Mouse (Mus musculus) inflammation-experienced regulatory T-cells, adult 6 months (primary cell): ENCODE data around the gene N4bp1. TPM values are rescaled to one million over a fixed set of nuclear protein-coding genes. Genes with fewer than 3 reads are reported as not detected.
A peak's percentile ranks its signal among the peaks of the same experiment; 100 is the strongest.

Experiments
- ATAC-seq: one replicate; pipeline ENCODE4 v1.8.0; 2017
- polyA plus RNA-seq, 3 experiments: library from polyadenylated mRNA; unstranded; fragments of 100-300 nt; shearing (Covaris generic); gene quantifications; one replicate each; pipeline ENCODE4 v1.2.1; 2017

N4bp1 gene
- 10 to 100 TPM in 2 of 3 experiments, 1 to 10 TPM in 1; 8.7 to 11.9 (median 10.4) TPM for polyA plus RNA-seq

DNA sequence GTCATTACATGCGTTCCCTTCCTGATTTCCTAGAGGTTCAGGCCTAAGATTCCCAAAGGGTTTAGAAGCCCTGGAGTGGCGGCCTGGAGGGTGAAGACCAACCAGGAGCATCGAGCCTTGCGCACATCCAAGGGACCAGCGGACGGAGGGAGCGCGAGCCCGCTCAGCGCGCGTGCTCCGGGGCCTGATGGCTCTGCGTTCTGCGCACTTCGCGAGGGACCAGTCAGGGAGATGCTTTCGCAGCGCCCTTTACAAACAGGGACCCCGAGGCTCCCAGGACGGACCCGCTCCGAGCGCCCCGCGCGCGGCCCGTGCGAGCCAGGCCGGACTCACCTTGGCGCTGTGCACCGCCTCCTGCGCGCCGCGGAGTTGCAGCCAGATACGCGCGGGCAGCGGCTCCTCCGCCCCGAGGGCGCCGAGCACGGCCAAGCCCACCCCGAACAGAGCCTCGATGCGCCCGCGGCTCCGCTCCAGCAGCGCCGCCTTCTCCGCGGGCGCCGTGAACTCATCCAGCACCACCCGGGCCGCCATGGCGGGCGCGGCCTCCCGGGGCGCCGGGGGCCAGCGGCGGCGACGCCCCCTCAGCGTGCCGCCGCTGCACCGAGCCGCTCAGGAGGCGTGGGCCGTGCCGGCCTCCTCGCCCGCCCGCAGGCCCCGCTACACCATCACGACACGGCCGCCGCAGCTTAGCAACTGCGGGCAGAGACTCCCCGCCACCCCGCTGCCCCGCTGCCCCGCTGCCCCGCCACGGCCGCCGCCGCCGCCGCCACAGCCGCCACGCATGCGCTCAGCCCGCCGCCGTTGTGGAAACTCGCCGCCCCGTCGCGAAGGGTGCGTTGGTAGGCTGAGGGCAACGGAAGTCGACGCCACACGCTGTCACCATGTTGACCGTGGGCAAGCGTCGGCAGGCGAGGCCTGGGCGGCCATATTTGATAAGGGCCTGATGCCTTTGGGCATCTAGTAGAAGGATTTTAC is at the start of gene N4bp1:
Gene N4bp1 (minus strand): TSS at position 770 of the 975 bp plus-strand sequence.
- peak; percentile 75 for ATAC-seq

GRCm38 (mm10) chr8:86934841-86935240 is 49.8 kb upstream of the N4bp1 start:
- ATAC-seq, result no peak

DNA sequence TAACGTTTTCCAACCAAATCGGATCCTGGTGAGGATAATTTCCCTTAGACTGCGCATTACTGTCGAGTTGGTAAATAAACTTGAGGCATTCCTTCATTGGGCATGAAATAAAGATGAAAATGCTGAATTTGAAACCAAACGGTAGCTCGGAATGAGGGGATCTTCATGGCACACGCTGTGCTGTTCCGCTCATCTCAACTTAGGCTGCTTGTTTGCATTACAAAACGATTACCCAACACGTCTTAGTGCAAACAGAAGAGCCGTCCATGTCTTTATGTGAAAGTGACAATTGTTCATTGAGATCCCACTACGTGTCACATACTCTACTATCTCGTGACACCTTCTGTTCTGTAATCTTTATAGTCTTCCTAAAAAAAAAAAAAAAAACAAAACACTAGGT is 49.3 kb upstream of the N4bp1 start:
- no peak for ATAC-seq

DNA sequence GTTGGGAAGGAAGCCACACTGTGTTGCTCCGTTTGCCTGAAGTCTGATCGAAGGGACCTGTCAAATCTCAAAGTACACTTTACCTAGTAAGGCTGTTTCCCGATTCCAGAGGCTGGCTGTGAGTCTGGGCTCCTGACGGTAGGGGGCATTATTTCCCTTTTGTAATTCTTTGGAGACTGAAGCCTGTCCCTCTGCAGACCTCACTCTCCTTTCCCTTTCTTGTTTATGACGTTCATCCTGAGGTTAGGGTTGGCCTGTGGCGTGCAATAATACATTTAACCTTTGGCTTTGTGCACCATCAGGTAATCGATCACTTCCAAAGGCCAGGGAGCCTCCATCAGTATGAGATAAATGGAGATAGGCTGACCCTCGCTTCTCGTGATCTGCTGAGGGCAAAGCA is 48.8 kb upstream of the N4bp1 start:
- no peak for ATAC-seq

DNA sequence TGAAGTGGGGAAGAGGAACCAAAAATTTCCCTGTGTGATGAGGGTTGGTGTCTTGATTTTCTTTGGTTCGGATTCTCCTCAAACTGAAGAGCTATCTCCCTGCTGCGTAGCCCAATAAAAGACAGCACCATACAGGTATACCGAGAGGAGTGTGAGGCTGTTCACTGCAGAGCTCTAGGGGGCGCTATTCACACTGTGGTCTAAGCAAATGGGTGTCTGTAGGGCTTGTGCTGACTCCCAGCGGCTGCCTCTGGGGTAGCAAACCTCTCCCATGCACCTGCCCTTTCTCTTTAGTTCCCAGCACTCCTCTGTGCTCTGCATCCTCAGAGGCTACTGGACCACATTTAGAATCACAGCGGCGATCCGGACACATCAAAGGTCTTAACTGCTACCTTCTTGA is 41.2 kb upstream of the N4bp1 start:
- ATAC-seq, result no peak

- no peak for ATAC-seq
Observed at GRCm38 (mm10) chr8:86923219-86923835, 38.3 kb upstream of the N4bp1 start.

DNA sequence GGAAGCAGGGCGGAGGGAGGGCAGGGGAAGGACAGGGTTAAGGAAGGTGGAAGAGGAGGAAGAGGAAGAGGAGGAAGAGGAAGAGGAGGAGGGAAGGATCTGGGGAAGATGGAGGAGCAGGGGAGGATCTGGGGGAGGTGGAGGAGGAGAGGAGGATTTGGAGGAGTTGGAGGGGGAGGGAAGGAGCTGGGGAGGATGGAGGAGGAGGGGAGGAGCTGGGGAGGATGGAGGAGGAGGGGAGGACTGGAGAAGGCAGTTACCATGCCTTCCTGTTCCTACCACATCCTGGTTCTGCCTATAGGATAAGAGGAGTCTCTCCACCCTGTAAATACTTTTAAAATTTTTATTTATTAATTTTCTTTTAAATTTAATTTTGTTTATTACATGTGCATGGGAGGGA is 37.6 kb upstream of the N4bp1 start:
- no peak for ATAC-seq

DNA sequence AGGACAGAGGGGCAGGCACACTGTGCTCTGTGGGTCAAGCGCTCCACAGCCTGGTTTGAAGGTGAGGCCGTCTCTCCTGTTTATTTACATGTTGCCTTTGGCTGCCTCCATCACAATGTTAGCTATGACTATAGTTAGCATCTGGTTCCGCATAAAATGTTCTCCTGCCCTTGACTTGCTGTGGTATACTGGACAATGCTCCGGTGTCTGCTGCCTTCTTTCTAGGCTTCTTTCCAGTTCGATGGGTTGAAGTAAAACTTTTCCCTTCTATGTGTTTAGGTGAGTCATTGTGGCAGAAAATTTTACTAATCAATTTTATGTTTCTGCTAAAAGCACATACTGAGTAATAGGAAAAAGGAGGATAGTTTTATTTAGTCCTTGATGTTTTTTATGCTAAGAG is 37.1 kb upstream of the N4bp1 start:
- ATAC-seq, result no peak

DNA sequence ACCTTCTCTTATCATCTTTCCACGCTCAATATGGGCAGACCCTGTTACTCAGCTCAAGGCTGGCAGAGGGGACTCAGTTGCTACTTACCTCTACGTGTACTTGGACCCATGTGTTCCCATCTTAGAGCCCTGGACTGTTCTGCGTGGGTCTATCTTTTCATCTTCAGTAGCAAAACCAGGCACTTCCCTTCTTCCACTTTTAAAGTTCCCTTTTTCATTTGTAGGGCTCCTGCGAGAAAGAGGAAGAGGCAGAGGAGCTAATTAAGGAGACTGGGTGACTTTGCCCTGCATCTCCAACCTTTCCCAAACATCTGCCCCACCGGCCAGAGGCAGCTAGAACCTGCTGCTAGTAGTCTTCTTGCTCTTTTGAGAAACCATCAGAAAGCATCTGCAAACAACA is 35.9 kb upstream of the N4bp1 start:
- no peak for ATAC-seq

- ATAC-seq, result no peak
Observed at GRCm38 (mm10) chr8:86920455-86920854, 35.4 kb upstream of the N4bp1 start.

- ATAC-seq, result no peak
Observed at GRCm38 (mm10) chr8:86920024-86920423, 35.0 kb upstream of the N4bp1 start.

GRCm38 (mm10) chr8:86919262-86919661 is 34.2 kb upstream of the N4bp1 start:
- no peak for ATAC-seq

GRCm38 (mm10) chr8:86918093-86918492 is 33.0 kb upstream of the N4bp1 start:
- ATAC-seq, result no peak

DNA sequence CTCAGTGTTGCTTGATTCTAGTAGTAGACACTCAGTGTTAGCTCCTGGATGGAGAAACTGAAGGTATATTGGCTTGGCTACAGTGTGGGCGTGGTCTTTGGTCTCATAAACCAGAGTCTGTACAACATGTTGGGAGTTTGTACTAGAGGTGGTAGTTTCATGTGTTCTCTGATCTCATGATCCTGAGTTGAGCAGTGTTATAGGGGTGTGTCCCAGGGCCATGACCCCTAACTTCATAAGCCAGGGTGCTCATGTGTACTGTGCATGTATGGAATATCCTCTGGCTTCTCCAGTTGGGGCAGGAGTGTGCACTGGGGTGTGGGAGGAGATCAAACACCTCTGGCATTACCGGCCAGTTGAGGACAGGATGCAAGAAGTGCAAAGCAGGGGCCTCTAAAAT is 32.6 kb upstream of the N4bp1 start:
- ATAC-seq, result no peak

DNA sequence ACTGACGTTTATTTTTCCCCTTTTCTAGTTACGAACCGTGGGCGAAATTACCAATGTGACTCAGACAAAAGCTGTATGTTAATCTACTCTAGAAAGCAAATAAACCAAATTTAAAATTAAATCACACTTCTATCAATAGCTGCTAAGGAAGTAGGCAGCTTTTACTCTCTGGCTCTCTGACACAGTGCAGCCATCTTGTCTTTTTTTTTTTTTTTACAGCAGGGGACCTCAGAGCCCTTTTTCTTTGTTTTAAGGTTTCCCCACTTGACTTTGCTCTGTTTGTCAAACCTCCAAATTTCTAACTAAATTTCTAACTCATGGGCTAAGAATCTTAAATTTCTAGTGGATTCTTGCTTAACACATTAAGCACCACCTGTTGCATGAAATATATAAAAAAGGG is 31.3 kb upstream of the N4bp1 start:
- ATAC-seq, result no peak

- ATAC-seq, result no peak
Observed at GRCm38 (mm10) chr8:86911136-86911535, 26.1 kb upstream of the N4bp1 start.

DNA sequence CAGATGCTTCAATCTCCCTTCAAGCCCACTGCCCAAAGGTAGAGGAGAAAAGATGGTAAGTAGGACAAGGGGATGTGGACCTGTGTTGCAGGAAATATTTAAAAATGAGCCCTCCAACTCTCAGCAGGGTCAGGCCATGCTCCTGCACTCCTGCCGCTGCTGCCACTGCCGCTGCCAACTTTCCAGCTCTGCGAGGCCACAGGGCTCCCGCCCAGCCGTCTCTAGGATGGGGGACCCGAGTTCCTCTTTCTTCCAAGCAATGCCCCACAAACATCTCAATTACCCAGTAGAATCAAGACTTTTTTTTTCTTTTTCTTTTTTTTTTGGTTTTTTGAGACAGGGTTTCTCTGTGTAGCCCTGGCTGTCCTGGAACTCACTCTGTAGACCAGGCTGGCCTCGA is 25.2 kb upstream of the N4bp1 start:
- no peak for ATAC-seq

DNA sequence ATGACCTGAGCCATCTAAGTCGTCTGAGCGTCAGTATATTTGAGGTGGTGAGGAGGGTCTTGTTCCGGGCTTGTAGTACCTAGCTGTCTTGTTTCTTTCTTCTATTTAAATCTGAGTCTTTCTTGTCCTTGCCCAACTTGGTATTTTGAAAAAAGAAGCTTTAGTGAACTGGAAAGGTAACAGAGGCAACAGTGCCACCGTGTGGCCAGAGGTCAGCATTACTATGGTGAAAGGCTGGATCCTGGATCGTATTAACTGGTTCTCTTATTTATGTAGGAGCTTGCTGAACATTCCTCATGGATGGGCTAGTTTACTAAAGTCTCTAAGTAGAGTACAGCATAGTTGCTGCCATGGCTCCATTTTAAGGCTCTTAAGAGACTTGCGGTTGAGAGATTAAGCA is 23.5 kb upstream of the N4bp1 start:
- ATAC-seq, result peak; percentile 63

- ATAC-seq, result no peak
Observed at GRCm38 (mm10) chr8:86904911-86905310, 19.9 kb upstream of the N4bp1 start.

- peak; percentile 75 for ATAC-seq
Observed at GRCm38 (mm10) chr8:86903104-86903503, 18.0 kb upstream of the N4bp1 start.

- no peak for ATAC-seq
Observed at GRCm38 (mm10) chr8:86902656-86903055, 17.6 kb upstream of the N4bp1 start.

GRCm38 (mm10) chr8:86901972-86902371 is 16.9 kb upstream of the N4bp1 start:
- ATAC-seq, result no peak

GRCm38 (mm10) chr8:86897726-86898419 is 12.8 kb upstream of the N4bp1 start:
- no peak for ATAC-seq
